Mouse (Mus musculus) heart, embryonic 15.5 days (tissue): ENCODE results near the gene Fryl. TPM values are rescaled to one million over a fixed set of nuclear protein-coding genes. Genes with fewer than 3 reads are reported as not detected.

Experiments used
- ATAC-seq: fragments of 200-750 bp; cut with Nextera tagmentation; replicated peaks from 2 replicates; pipeline ENCODE4 v1.8.0; 2017; ENCODE audit warnings: low read depth, moderate TSS enrichment; ENCODE audit not compliant: insufficient number of reproducible peaks, insufficient read depth, low FRiP score
- H3K27ac ChIP-seq: fragments of 300-500 bp; sonication (generic); 2 replicates; pipeline ENCODE4 v1.5.1; 2015; ENCODE audit warnings: mild to moderate bottlenecking, inconsistent platforms
- H3K27me3 ChIP-seq: fragments of 300-500 bp; sonication (generic); 2 replicates; pipeline ENCODE4 v1.6.1; 2015; ENCODE audit warnings: inconsistent platforms
- H3K36me3 ChIP-seq: fragments of 300-500 bp; sonication (generic); 2 replicates; pipeline ENCODE4 v1.6.1; 2015; ENCODE audit warnings: mild to moderate bottlenecking, inconsistent platforms
- H3K4me1 ChIP-seq: fragments of 300-500 bp; sonication (generic); replicated peaks from 2 replicates; pipeline ENCODE4 v1.6.1; 2015; ENCODE audit warnings: inconsistent platforms
- H3K4me2 ChIP-seq: fragments of 300-500 bp; sonication (generic); 2 replicates; pipeline ENCODE4 v1.6.1; 2015; ENCODE audit warnings: inconsistent platforms, mild to moderate bottlenecking, moderate library complexity
- H3K4me3 ChIP-seq: fragments of 300-500 bp; sonication (generic); 2 replicates; pipeline ENCODE4 v1.5.1; 2015; ENCODE audit warnings: mild to moderate bottlenecking, inconsistent platforms
- H3K9ac ChIP-seq: fragments of 300-500 bp; sonication (generic); 2 replicates; pipeline ENCODE4 v1.6.1; 2015; ENCODE audit warnings: mild to moderate bottlenecking, inconsistent platforms
- H3K9me3 ChIP-seq: fragments of 300-500 bp; sonication (generic); replicated peaks from 2 replicates; pipeline ENCODE4 v1.6.1; 2016; ENCODE audit warnings: inconsistent platforms
- WGBS: fragments of 180-500 bp; shearing (Covaris S2); methylation state at CpG from one replicate; pipeline ENCODE4 v1.1.7; 2015; ENCODE audit warnings: mixed read lengths; 5-methylcytosine and 5-hydroxymethylcytosine counted together
- polyA plus RNA-seq: library from polyadenylated mRNA; unstranded; fragments of >200 nt; fragmentation: Nextera tagmentation; extraction: Ambion mirVana; gene quantifications from 2 replicates; pipeline ENCODE4 v1.2.1, GENCODE M21; 2015

The Fryl gene
- 25.7 and 28.4 TPM in 2 replicates for polyA plus RNA-seq

GRCm38 (mm10) chr5:73256352-73257065, at the start of gene Fryl:
Gene Fryl (minus strand): TSS chr5:73256619.
- no peaks in the 10 kb centered on the region for H3K27me3 ChIP-seq
- peak; percentile 98 for ATAC-seq
- H3K9ac ChIP-seq = peak within 1 kb of the TSS; percentile 91
- peak within 1 kb of the TSS; percentile 96 for H3K27ac ChIP-seq
- H3K36me3 ChIP-seq = no peaks in the 10 kb centered on the region
- H3K9me3 ChIP-seq = no peaks in the 10 kb centered on the region
- H3K4me1 ChIP-seq = peaks cover 25% of the 10 kb centered on the region
- peak within 1 kb of the TSS; percentile 95 for H3K4me3 ChIP-seq
- WGBS = 1% methylated on average over 42 of the region's 44 CpGs
- peak within 1 kb of the TSS; percentile 77 for H3K4me2 ChIP-seq

DNA sequence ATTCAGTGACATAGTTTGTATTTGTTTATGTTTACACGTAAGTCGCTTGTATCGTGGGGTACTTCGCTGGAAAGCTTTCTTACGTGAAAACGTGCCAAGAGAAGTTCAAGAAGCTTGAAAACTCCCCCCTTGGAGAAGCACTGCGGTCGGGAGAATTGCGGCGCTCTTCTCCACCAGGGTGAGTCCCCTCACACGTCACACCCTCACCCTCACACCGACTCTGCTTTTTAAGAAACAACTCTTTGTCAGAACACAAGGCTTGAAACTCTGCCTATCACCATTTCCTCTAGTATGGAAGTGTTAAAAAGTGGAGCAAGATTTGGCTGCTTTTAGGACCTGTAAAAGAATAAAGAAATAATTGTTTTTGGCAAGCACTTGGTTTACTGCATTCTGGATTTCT, 48.1 kb upstream of the Fryl start:
- no peak for ATAC-seq
- no peak overlapping the region for H3K27ac ChIP-seq
- H3K4me1 ChIP-seq = no peaks in the 10 kb centered on the region
- WGBS = 74% methylated on average over 12 of the region's 12 CpGs
- H3K9me3 ChIP-seq = no peaks in the 10 kb centered on the region
- peaks cover 72% of the 10 kb centered on the region for H3K36me3 ChIP-seq
- H3K27me3 ChIP-seq = no peaks in the 10 kb centered on the region
- no peak overlapping the region for H3K4me2 ChIP-seq
- no peak overlapping the region for H3K9ac ChIP-seq
- H3K4me3 ChIP-seq = no peak overlapping the region

DNA sequence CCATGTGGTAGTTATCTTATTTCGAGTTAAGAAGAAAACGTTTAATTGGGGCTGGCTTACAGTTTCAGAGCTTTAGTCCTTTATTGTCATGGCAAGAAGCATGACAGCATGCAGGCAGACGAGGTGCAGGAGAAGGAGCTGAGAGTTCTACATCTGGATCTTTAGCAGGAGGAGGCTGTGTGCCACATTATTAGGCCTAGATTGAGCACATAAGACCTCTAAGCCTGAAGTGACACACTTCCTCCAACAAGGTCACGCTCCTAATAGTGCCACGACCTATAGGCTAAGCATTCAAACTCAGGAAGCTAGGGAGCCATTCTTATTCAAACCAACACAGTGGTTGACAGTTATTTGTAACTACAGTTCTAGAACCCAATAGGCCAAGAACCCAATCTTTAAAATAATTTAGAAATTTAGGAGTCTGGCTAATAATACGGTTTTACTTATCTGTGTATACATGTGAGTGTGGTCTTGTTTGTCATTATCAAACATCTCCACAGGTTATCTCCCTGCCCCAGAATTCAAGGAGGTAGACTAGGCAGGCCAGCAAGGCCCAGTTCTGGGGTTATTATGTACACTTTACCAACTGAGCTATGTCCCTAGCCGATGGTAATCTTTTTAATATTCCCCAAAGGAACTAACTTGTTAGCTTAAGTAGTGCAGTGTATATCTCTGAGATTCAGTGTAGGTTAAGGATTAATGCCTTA, 45.3 kb upstream of the Fryl start:
- 83% methylated on average over 7 of the region's 7 CpGs for WGBS
- H3K4me2 ChIP-seq = no peak overlapping the region
- peaks cover 64% of the 10 kb centered on the region for H3K36me3 ChIP-seq
- H3K4me1 ChIP-seq = peaks cover 5% of the 10 kb centered on the region; the same call in 1 of the 2 replicates
- H3K9me3 ChIP-seq = no peaks in the 10 kb centered on the region
- no peaks in the 10 kb centered on the region for H3K27me3 ChIP-seq
- H3K4me3 ChIP-seq = no peak overlapping the region
- no peak overlapping the region for H3K27ac ChIP-seq
- ATAC-seq = no peak
- H3K9ac ChIP-seq = no peak overlapping the region

GRCm38 (mm10) chr5:73295916-73296315, 39.5 kb upstream of the Fryl start:
- Histone ChIP-seq H3K9me3 (no peaks in the 10 kb centered on the region), H3K27ac (no peak overlapping the region), H3K27me3 (no peaks in the 10 kb centered on the region), H3K4me2 (no peak overlapping the region), H3K4me1 (peaks cover 18% of the 10 kb centered on the region), H3K9ac (no peak overlapping the region), H3K4me3 (no peak overlapping the region), H3K36me3 (peaks cover 38% of the 10 kb centered on the region)
- no peak for ATAC-seq
- 91% methylated on average over 4 of the region's 4 CpGs for WGBS

GRCm38 (mm10) chr5:73295016-73295415, 38.6 kb upstream of the Fryl start:
- H3K27ac ChIP-seq = no peak overlapping the region
- no peak for ATAC-seq
- H3K27me3 ChIP-seq = no peaks in the 10 kb centered on the region
- no peaks in the 10 kb centered on the region for H3K9me3 ChIP-seq
- WGBS = 98% methylated on average over 7 of the region's 7 CpGs
- H3K36me3 ChIP-seq = peaks cover 29% of the 10 kb centered on the region
- no peak overlapping the region for H3K9ac ChIP-seq
- H3K4me2 ChIP-seq = no peak overlapping the region
- H3K4me1 ChIP-seq = peaks cover 18% of the 10 kb centered on the region
- no peak overlapping the region for H3K4me3 ChIP-seq

DNA sequence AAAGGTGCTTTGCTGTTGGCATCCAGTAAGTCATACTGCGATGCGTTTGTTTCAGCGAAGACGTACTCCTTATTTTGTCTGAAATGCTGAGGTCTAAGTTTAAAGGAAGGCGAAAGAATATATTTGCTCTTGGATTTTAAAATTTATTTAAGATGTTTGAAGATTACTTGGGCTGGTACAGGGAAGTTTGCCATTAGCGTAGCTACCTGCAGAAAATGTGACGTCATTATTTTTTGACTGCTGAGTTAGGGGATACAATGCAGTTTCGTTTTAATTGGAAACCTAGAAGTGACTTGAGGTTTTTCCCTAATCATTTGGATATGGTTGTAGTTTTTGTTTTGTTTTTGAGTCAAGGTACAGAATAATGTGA, 37.0 kb upstream of the Fryl start:
- H3K9ac ChIP-seq = peak overlapping the region; percentile 95
- peaks cover 18% of the 10 kb centered on the region for H3K4me1 ChIP-seq
- H3K27me3 ChIP-seq = no peaks in the 10 kb centered on the region
- H3K27ac ChIP-seq = peak overlapping the region; percentile 95
- H3K4me3 ChIP-seq = peak overlapping the region; percentile 87
- peak overlapping the region; percentile 69 for H3K4me2 ChIP-seq
- WGBS = 10% methylated on average over 8 of the region's 8 CpGs
- no peak for ATAC-seq
- no peaks in the 10 kb centered on the region for H3K9me3 ChIP-seq
- H3K36me3 ChIP-seq = peaks cover 25% of the 10 kb centered on the region

DNA sequence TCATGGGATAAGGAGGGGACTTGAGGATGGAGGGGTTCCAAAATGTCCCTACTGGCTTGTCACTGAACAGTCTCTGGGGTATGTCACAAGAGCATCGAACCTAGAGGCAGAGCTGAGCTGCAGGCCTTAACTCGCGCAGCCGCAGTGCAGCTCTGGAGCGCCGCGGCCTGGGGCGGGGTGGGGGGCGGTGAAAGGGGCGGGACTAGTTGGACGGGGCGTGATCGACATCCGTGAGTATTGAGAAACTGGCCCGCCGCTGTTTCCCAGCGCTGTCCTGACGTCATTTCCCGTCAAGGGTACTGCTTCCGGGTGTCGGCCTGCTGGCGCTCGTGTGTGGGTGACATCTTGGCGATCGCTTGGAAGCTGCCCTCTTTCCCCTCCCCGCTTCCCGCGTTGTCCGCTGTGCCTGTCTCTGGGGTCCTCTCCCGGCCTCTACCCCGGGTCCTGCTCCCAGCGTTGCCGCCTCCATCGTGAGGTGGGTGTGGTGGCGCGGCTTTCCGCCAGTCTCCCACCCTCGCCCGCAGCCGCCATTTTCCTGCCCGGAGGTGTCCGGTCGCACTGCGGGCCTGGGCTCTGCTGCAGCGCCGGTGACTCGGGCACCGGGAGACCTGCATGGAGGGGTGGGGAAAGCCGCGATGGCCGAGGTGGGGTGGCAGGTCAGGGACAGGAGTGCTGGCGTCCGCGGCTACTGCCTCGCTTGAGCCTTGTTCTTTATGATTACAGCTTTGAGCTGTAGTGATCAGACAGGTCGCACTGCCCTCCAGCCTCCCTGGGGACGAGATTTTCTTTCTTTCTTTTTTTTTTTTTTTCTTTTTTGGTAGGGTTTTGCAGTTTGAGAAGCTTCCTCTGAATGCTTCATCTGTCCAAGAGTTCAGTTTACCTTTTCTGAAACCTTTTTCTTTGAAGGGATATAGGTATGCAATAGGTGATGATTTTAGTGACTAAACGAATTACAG, 36.4 kb upstream of the Fryl start, which contains the start of gene Ociad1:
Gene Ociad1 (plus strand): TSS at position 283 of the 956 bp plus-strand sequence.
- no peaks in the 10 kb centered on the region for H3K27me3 ChIP-seq
- H3K9me3 ChIP-seq = no peaks in the 10 kb centered on the region
- ATAC-seq = peak; percentile 99
- H3K4me1 ChIP-seq = peaks cover 15% of the 10 kb centered on the region
- peaks cover 19% of the 10 kb centered on the region for H3K36me3 ChIP-seq
- peak within 1 kb of the TSS; percentile 69 for H3K4me2 ChIP-seq
- peak within 1 kb of the TSS; percentile 95 for H3K9ac ChIP-seq
- WGBS = under 1% methylated on average over 57 of the region's 58 CpGs
- H3K4me3 ChIP-seq = peak within 1 kb of the TSS; percentile 87
- H3K27ac ChIP-seq = peak within 1 kb of the TSS; percentile 95

GRCm38 (mm10) chr5:73289900-73290299, 33.5 kb upstream of the Fryl start:
- ATAC-seq = no peak
- Histone ChIP-seq H3K36me3 (peaks cover 2% of the 10 kb centered on the region), H3K9ac (no peak overlapping the region), H3K27me3 (no peaks in the 10 kb centered on the region), H3K4me2 (no peak overlapping the region), H3K4me3 (no peak overlapping the region), H3K9me3 (no peaks in the 10 kb centered on the region), H3K4me1 (peaks cover 5% of the 10 kb centered on the region), H3K27ac (no peak overlapping the region)
- WGBS = 57% methylated on average over 2 of the region's 2 CpGs

GRCm38 (mm10) chr5:73286603-73287002, 30.2 kb upstream of the Fryl start:
- 67% methylated on average over 5 of the region's 5 CpGs for WGBS

GRCm38 (mm10) chr5:73285470-73285978, 29.1 kb upstream of the Fryl start:
- H3K27ac ChIP-seq = no peak overlapping the region
- H3K27me3 ChIP-seq = no peaks in the 10 kb centered on the region
- no peak overlapping the region for H3K4me2 ChIP-seq
- H3K4me3 ChIP-seq = no peak overlapping the region
- no peak for ATAC-seq
- H3K4me1 ChIP-seq = peaks cover 1% of the 10 kb centered on the region; the same call in 1 of the 2 replicates
- 79% methylated on average over 3 of the region's 3 CpGs for WGBS
- no peaks in the 10 kb centered on the region for H3K9me3 ChIP-seq
- H3K9ac ChIP-seq = no peak overlapping the region
- no peaks in the 10 kb centered on the region for H3K36me3 ChIP-seq

More at GRCm38 (mm10) chr5:73286603-73287002, 30.2 kb upstream of the Fryl start:
- no peaks in the 10 kb centered on the region for H3K9me3 ChIP-seq
- ATAC-seq = no peak
- no peak overlapping the region for H3K9ac ChIP-seq
- H3K36me3 ChIP-seq = no peaks in the 10 kb centered on the region
- H3K4me3 ChIP-seq = no peak overlapping the region
- H3K4me1 ChIP-seq = no peaks in the 10 kb centered on the region
- no peaks in the 10 kb centered on the region for H3K27me3 ChIP-seq
- no peak overlapping the region for H3K27ac ChIP-seq
- no peak overlapping the region for H3K4me2 ChIP-seq

DNA sequence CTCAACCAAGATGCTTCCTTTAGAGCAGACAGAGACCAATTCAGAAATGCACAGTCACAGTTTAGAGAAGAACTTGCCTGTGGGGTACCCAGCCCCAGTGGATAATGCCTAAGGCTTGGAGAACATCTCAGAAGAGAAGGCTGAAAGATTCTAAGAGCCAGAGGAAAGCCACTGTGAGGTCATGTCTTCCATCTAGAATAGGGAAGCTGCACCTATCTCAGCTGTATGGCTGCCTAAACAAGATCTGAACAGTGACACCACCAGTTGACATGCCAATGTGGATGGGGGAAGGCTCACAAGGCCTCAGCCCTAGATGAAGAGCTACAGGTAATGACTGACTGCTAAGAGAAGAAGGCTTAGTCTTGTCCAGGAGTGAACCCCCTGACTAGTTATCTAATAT, 27.6 kb upstream of the Fryl start:
- no peaks in the 10 kb centered on the region for H3K27me3 ChIP-seq
- no peak overlapping the region for H3K27ac ChIP-seq
- ATAC-seq = no peak
- no peak overlapping the region for H3K9ac ChIP-seq
- no peak overlapping the region for H3K4me2 ChIP-seq
- H3K4me3 ChIP-seq = no peak overlapping the region
- no peaks in the 10 kb centered on the region for H3K36me3 ChIP-seq
- no peaks in the 10 kb centered on the region for H3K9me3 ChIP-seq
- H3K4me1 ChIP-seq = peaks cover 12% of the 10 kb centered on the region
